Mouse (Mus musculus) lung, embryonic 15.5 days (tissue): Measurements from ENCODE around the gene E2f1. TPM values are rescaled to one million over a fixed set of nuclear protein-coding genes. Genes with fewer than 3 reads are reported as not detected.
A peak's percentile ranks its signal among the peaks of the same experiment; 100 is the strongest.

Experiments used
- ATAC-seq: fragments of 200-750 bp; cut with Nextera tagmentation; 2 replicates; pipeline ENCODE4 v1.8.0; 2017; ENCODE audit warnings: moderate number of reproducible peaks, borderline replicate concordance; ENCODE audit not compliant: low FRiP score, low TSS enrichment; ENCODE audit errors: extremely low read depth
- H3K27ac ChIP-seq: fragments of 300-500 bp; sonication (generic); 2 replicates; pipeline ENCODE4 v1.5.1; 2015; ENCODE audit warnings: moderate library complexity, mild to moderate bottlenecking, inconsistent platforms
- H3K27me3 ChIP-seq: fragments of 300-500 bp; sonication (generic); 2 replicates; pipeline ENCODE4 v1.6.1; 2015; ENCODE audit warnings: inconsistent platforms
- H3K36me3 ChIP-seq: fragments of 300-500 bp; sonication (generic); 2 replicates; pipeline ENCODE4 v1.6.1; 2015; ENCODE audit warnings: inconsistent platforms
- H3K4me1 ChIP-seq: fragments of 300-500 bp; sonication (generic); 2 replicates; pipeline ENCODE4 v1.6.1; 2015; ENCODE audit warnings: inconsistent platforms
- H3K4me2 ChIP-seq: fragments of 300-500 bp; sonication (generic); 2 replicates; pipeline ENCODE4 v1.6.1; 2015; ENCODE audit warnings: inconsistent platforms, mild to moderate bottlenecking, moderate library complexity
- H3K4me3 ChIP-seq: fragments of 300-500 bp; sonication (generic); 2 replicates; pipeline ENCODE4 v1.5.1; 2015; ENCODE audit warnings: mild to moderate bottlenecking, inconsistent platforms
- H3K9ac ChIP-seq: fragments of 300-500 bp; sonication (generic); 2 replicates; pipeline ENCODE4 v1.6.1; 2015; ENCODE audit warnings: inconsistent platforms
- H3K9me3 ChIP-seq: fragments of 300-500 bp; sonication (generic); 2 replicates; pipeline ENCODE4 v1.6.1; 2016; ENCODE audit warnings: inconsistent platforms
- WGBS: fragments of 180-500 bp; shearing (Covaris S2); methylation state at CpG from one replicate; pipeline ENCODE4 v1.1.7; 2015; 5-methylcytosine and 5-hydroxymethylcytosine counted together
- polyA plus RNA-seq: library from polyadenylated mRNA; unstranded; fragments of >200 nt; fragmentation: Nextera tagmentation; extraction: Ambion mirVana; gene quantifications from 2 replicates; pipeline ENCODE4 v1.2.1, GENCODE M21; 2015

E2f1 gene
- 28.1 and 31.2 TPM in 2 replicates for polyA plus RNA-seq

GRCm38 (mm10) chr2:154569836-154570286 is at the start of gene E2f1:
Gene E2f1 (minus strand): TSS chr2:154569892.
- H3K9me3 ChIP-seq, result no peaks in the 10 kb centered on the region
- H3K4me3 ChIP-seq, result peak within 1 kb of the TSS; percentile 90
- ATAC-seq, result peak; percentile 96
- H3K4me1 ChIP-seq, result peaks cover 42% of the 10 kb centered on the region
- peak within 1 kb of the TSS; percentile 74 for H3K9ac ChIP-seq
- H3K4me2 ChIP-seq, result peak within 1 kb of the TSS; percentile 67
- peak within 1 kb of the TSS; percentile 93 for H3K27ac ChIP-seq
- no peaks in the 10 kb centered on the region for H3K36me3 ChIP-seq
- H3K27me3 ChIP-seq, result no peaks in the 10 kb centered on the region
- WGBS, result 0% methylated on average over 37 of the region's 44 CpGs

GRCm38 (mm10) chr2:154617061-154617460 is 47.4 kb upstream of the E2f1 start:
- Histone ChIP-seq H3K27me3 (no peaks in the 10 kb centered on the region), H3K9me3 (no peaks in the 10 kb centered on the region), H3K4me1 (peaks cover 13% of the 10 kb centered on the region; the same call in 1 of the 2 replicates), H3K4me2 (no peak overlapping the region), H3K9ac (no peak overlapping the region), H3K27ac (no peak overlapping the region), H3K4me3 (no peak overlapping the region), H3K36me3 (no peaks in the 10 kb centered on the region)
- no peak for ATAC-seq
- WGBS, result 84% methylated on average over 3 of the region's 3 CpGs

- peaks cover 13% of the 10 kb centered on the region; the same call in 1 of the 2 replicates for H3K4me1 ChIP-seq
- H3K9me3 ChIP-seq, result no peaks in the 10 kb centered on the region
- H3K27me3 ChIP-seq, result no peaks in the 10 kb centered on the region
- H3K27ac ChIP-seq, result no peak overlapping the region
- no peak overlapping the region for H3K4me3 ChIP-seq
- no peak overlapping the region for H3K9ac ChIP-seq
- WGBS, result 76% methylated on average over 5 of the region's 5 CpGs
- H3K36me3 ChIP-seq, result no peaks in the 10 kb centered on the region
- peak overlapping the region; percentile 29; the same call in 1 of the 2 replicates for H3K4me2 ChIP-seq
- no peak for ATAC-seq
Observed at GRCm38 (mm10) chr2:154615674-154616073, 46.0 kb upstream of the E2f1 start.

GRCm38 (mm10) chr2:154614841-154615576 is 45.3 kb upstream of the E2f1 start:
- Histone ChIP-seq H3K36me3 (no peaks in the 10 kb centered on the region), H3K4me3 (no peak overlapping the region), H3K9ac (no peak overlapping the region), H3K27ac (no peak overlapping the region), H3K27me3 (no peaks in the 10 kb centered on the region), H3K9me3 (no peaks in the 10 kb centered on the region), H3K4me2 (peak overlapping the region; percentile 29; the same call in 1 of the 2 replicates), H3K4me1 (peaks cover 13% of the 10 kb centered on the region; the same call in 1 of the 2 replicates)
- ATAC-seq, result no peak
- 58% methylated on average over 19 of the region's 19 CpGs for whole genome bisulfite sequencing

- peak within 1 kb of the TSS; percentile 97 for H3K27ac ChIP-seq
- no peaks in the 10 kb centered on the region for H3K36me3 ChIP-seq
- H3K9me3 ChIP-seq, result no peaks in the 10 kb centered on the region
- peak within 1 kb of the TSS; percentile 85 for H3K4me2 ChIP-seq
- ATAC-seq, result peak; percentile 97
- H3K9ac ChIP-seq, result peak within 1 kb of the TSS; percentile 71
- peaks cover 3% of the 10 kb centered on the region; the same call in 1 of the 2 replicates for H3K27me3 ChIP-seq
- H3K4me1 ChIP-seq, result peaks cover 13% of the 10 kb centered on the region; the same call in 1 of the 2 replicates
- under 1% methylated on average over 93 of the region's 98 CpGs for WGBS
- peak within 1 kb of the TSS; percentile 56 for H3K4me3 ChIP-seq
Observed at GRCm38 (mm10) chr2:154613118-154614115, 43.7 kb upstream of the E2f1 start, which contains the start of the genes Zfp341 and 4930519P11Rik. Gene Zfp341 (plus strand): TSS chr2:154613297. Gene 4930519P11Rik (minus strand): TSS chr2:154613437.

GRCm38 (mm10) chr2:154609050-154609767 is 39.5 kb upstream of the E2f1 start:
- Histone ChIP-seq H3K27me3 (peaks cover 7% of the 10 kb centered on the region; the same call in 1 of the 2 replicates), H3K4me3 (no peak overlapping the region), H3K4me2 (no peak overlapping the region), H3K9ac (no peak overlapping the region), H3K27ac (no peak overlapping the region), H3K4me1 (peaks cover 8% of the 10 kb centered on the region), H3K36me3 (no peaks in the 10 kb centered on the region), H3K9me3 (no peaks in the 10 kb centered on the region)
- no peak for ATAC-seq
- WGBS, result 49% methylated on average over 10 of the region's 10 CpGs

- Histone ChIP-seq H3K4me2 (no peak overlapping the region), H3K9ac (no peak overlapping the region), H3K4me3 (no peak overlapping the region), H3K4me1 (peaks cover 17% of the 10 kb centered on the region), H3K9me3 (no peaks in the 10 kb centered on the region), H3K27me3 (peaks cover 7% of the 10 kb centered on the region; the same call in 1 of the 2 replicates), H3K27ac (no peak overlapping the region), H3K36me3 (no peaks in the 10 kb centered on the region)
- no peak for ATAC-seq
- WGBS, result 90% methylated on average over 1 of the region's 1 CpGs
Observed at GRCm38 (mm10) chr2:154606965-154607364, 37.3 kb upstream of the E2f1 start.

GRCm38 (mm10) chr2:154604156-154604555 is 34.5 kb upstream of the E2f1 start:
- Histone ChIP-seq H3K4me2 (peak overlapping the region; percentile 73), H3K4me1 (peaks cover 17% of the 10 kb centered on the region), H3K27me3 (peaks cover 7% of the 10 kb centered on the region; the same call in 1 of the 2 replicates), H3K9me3 (no peaks in the 10 kb centered on the region), H3K27ac (0 out of 2 replicates have a peak overlapping the region, but pooled peaks have one; percentile 51), H3K4me3 (peak overlapping the region; percentile 82), H3K9ac (peak overlapping the region; percentile 19; the same call in 1 of the 2 replicates), H3K36me3 (no peaks in the 10 kb centered on the region)
- 30% methylated on average over 7 of the region's 7 CpGs for WGBS
- no peak for ATAC-seq

- 0% methylated on average over 13 of the region's 13 CpGs for WGBS
Observed at GRCm38 (mm10) chr2:154603638-154604153, 34.0 kb upstream of the E2f1 start, which contains the start of gene Pxmp4. Gene Pxmp4 (minus strand): TSS chr2:154603708.

GRCm38 (mm10) chr2:154603007-154603637 is 33.4 kb upstream of the E2f1 start:
- H3K4me2 ChIP-seq, result peak overlapping the region; percentile 73
- ATAC-seq, result no peak
- peaks cover under 1% of the 10 kb centered on the region; the same call in 1 of the 2 replicates for H3K27me3 ChIP-seq
- H3K9ac ChIP-seq, result peak overlapping the region; percentile 87
- 9% methylated on average over 22 of the region's 22 CpGs for WGBS
- peak overlapping the region; percentile 58; the same call in 1 of the 2 replicates for H3K27ac ChIP-seq
- no peaks in the 10 kb centered on the region for H3K9me3 ChIP-seq
- peaks cover 17% of the 10 kb centered on the region for H3K4me1 ChIP-seq
- H3K4me3 ChIP-seq, result peak overlapping the region; percentile 82
- no peaks in the 10 kb centered on the region for H3K36me3 ChIP-seq

More at GRCm38 (mm10) chr2:154603638-154604153, 34.0 kb upstream of the E2f1 start, which contains the start of gene Pxmp4:
- Histone ChIP-seq H3K4me2 (peak within 1 kb of the TSS; percentile 73), H3K27me3 (peaks cover 6% of the 10 kb centered on the region; the same call in 1 of the 2 replicates), H3K4me1 (peaks cover 17% of the 10 kb centered on the region), H3K9me3 (no peaks in the 10 kb centered on the region), H3K27ac (peak within 1 kb of the TSS; percentile 58; the same call in 1 of the 2 replicates), H3K9ac (peak within 1 kb of the TSS; percentile 87), H3K36me3 (no peaks in the 10 kb centered on the region), H3K4me3 (peak within 1 kb of the TSS; percentile 82)
- ATAC-seq, result peak; percentile 100
